Mouse (Mus musculus): ENCODE results near the gene Tlcd1. TPM values are rescaled to one million over a fixed set of nuclear protein-coding genes. Genes with fewer than 3 reads are reported as not detected.
"Not testable (repeated sequence)": the region's sequence is repeated elsewhere in the genome, so short reads cannot be mapped to it uniquely, and the experiment has no call there.

The Tlcd1 gene
- polyA plus RNA-seq, 1 experiment: 78.2 TPM

- DNase-seq: no peak
- peaks cover 4% of the 10 kb centered on the region; the same call in 1 of the 2 replicates for H3K36me3 ChIP-seq (ENCODE audit: control insufficient read depth, insufficient read depth, low read length)
- WGBS: 6% methylated on average over 7 of the region's 7 CpGs
- H3K4me3 ChIP-seq (ENCODE audit: insufficient read depth, low read depth, low read length): peak overlapping the region; percentile 100
- peaks cover 9% of the 10 kb centered on the region; the same call in 1 of the 2 replicates for H3K4me1 ChIP-seq (ENCODE audit: control insufficient read depth, insufficient read depth, low read length)
- no peak overlapping the region for H3K27ac ChIP-seq (ENCODE audit: insufficient read depth, low read depth, low read length)
- TF ChIP-seq POLR2A (IDR thresholded peaks at IDR 0.05; ENCODE audit: low read depth, low read length) (no peak), CTCF (conservative IDR thresholded peaks at IDR 0.05; ENCODE audit: insufficient read depth, insufficient read length, low read depth, low read length) (no peak)
- H3K27me3 ChIP-seq (replicated peaks; ENCODE audit: control insufficient read depth, insufficient read depth, low read length): no peaks in the 10 kb centered on the region
Measured at GRCm38 (mm10) chr11:78182450-78182849, 5.9 kb downstream of the Tlcd1 start.

- WGBS: under 1% methylated on average over 38 of the region's 38 CpGs
- Histone ChIP-seq H3K4me3 (ENCODE audit: insufficient read depth, low read depth, low read length) (peak within 1 kb of the TSS; percentile 100), H3K4me1 (ENCODE audit: control insufficient read depth, insufficient read depth, low read length) (peaks cover 12% of the 10 kb centered on the region; the same call in 1 of the 2 replicates), H3K27ac (ENCODE audit: insufficient read depth, low read depth, low read length) (peak within 1 kb of the TSS; percentile 95), H3K27me3 (replicated peaks; ENCODE audit: control insufficient read depth, insufficient read depth, low read length) (no peaks in the 10 kb centered on the region), H3K36me3 (ENCODE audit: control insufficient read depth, insufficient read depth, low read length) (peaks cover 4% of the 10 kb centered on the region; the same call in 1 of the 2 replicates)
- TF ChIP-seq CTCF (conservative IDR thresholded peaks at IDR 0.05; ENCODE audit: insufficient read depth, insufficient read length, low read depth, low read length): peak; percentile 23; the same call in 1 of the 2 replicates
- peak; percentile 80 for TF ChIP-seq POLR2A (IDR thresholded peaks at IDR 0.05; ENCODE audit: low read depth, low read length)
- DNase-seq: peak; percentile 94
Measured at GRCm38 (mm10) chr11:78182961-78183844, 6.7 kb downstream of the Tlcd1 start, which contains the start of gene Rpl23a. Gene Rpl23a (minus strand): TSS chr11:78183584.

- H3K27ac ChIP-seq (ENCODE audit: insufficient read depth, low read depth, low read length): 0 out of 2 replicates have a peak overlapping the region, but pooled peaks have one; percentile 28
Measured at GRCm38 (mm10) chr11:78183884-78184514, 7.5 kb downstream of the Tlcd1 start.

DNA sequence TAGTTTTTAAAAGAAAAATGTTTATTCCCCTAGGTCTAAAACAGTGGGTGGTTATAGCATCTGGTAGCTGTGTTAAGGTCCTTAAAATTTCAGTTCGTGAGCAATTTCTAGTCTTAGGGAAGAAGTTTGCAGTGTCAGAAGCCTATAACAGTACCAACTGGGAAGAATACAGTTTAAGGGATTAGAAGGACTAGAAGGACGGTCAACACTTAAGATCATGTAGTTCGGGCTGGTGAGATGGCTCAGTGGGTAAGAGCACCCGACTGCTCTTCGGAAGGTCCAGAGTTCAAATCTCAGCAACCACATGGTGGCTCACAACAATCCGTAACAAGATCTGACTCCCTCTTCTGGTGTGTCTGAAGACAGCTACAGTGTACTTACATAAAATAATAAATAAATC is 8.2 kb downstream of the Tlcd1 start:
- WGBS: 78% methylated on average over 6 of the region's 6 CpGs
- not testable (repeated sequence) for H3K27me3 ChIP-seq (replicated peaks; ENCODE audit: control insufficient read depth, insufficient read depth, low read length); H3K36me3 ChIP-seq (ENCODE audit: control insufficient read depth, insufficient read depth, low read length); H3K4me3 ChIP-seq (ENCODE audit: insufficient read depth, low read depth, low read length); H3K27ac ChIP-seq (ENCODE audit: insufficient read depth, low read depth, low read length); H3K4me1 ChIP-seq (ENCODE audit: control insufficient read depth, insufficient read depth, low read length); DNase-seq

More at GRCm38 (mm10) chr11:78183884-78184514, 7.5 kb downstream of the Tlcd1 start:
- H3K4me3 ChIP-seq (ENCODE audit: insufficient read depth, low read depth, low read length): no peak overlapping the region
- peaks cover 12% of the 10 kb centered on the region; the same call in 1 of the 2 replicates for H3K4me1 ChIP-seq (ENCODE audit: control insufficient read depth, insufficient read depth, low read length)
- no peak for DNase-seq
- 49% methylated on average over 10 of the region's 10 CpGs for WGBS
- H3K27me3 ChIP-seq (replicated peaks; ENCODE audit: control insufficient read depth, insufficient read depth, low read length): no peaks in the 10 kb centered on the region
- TF ChIP-seq POLR2A (IDR thresholded peaks at IDR 0.05; ENCODE audit: low read depth, low read length) (no peak), CTCF (conservative IDR thresholded peaks at IDR 0.05; ENCODE audit: insufficient read depth, insufficient read length, low read depth, low read length) (no peak)
- peaks cover 4% of the 10 kb centered on the region; the same call in 1 of the 2 replicates for H3K36me3 ChIP-seq (ENCODE audit: control insufficient read depth, insufficient read depth, low read length)

GRCm38 (mm10) chr11:78188331-78189233 is 12.1 kb downstream of the Tlcd1 start, which contains the start of gene Rab34:
Gene Rab34 (plus strand): TSS chr11:78188430.
- peaks cover 13% of the 10 kb centered on the region for H3K4me1 ChIP-seq (ENCODE audit: control insufficient read depth, insufficient read depth, low read length)
- no peak for TF ChIP-seq CTCF (conservative IDR thresholded peaks at IDR 0.05; ENCODE audit: insufficient read depth, insufficient read length, low read depth, low read length)
- no peak for TF ChIP-seq POLR2A (IDR thresholded peaks at IDR 0.05; ENCODE audit: low read depth, low read length)
- under 1% methylated on average over 78 of the region's 80 CpGs for WGBS
- H3K4me3 ChIP-seq (ENCODE audit: insufficient read depth, low read depth, low read length): peak within 1 kb of the TSS; percentile 87
- DNase-seq: peak; percentile 81
- H3K36me3 ChIP-seq (ENCODE audit: control insufficient read depth, insufficient read depth, low read length): no peaks in the 10 kb centered on the region
- H3K27me3 ChIP-seq (replicated peaks; ENCODE audit: control insufficient read depth, insufficient read depth, low read length): no peaks in the 10 kb centered on the region
- peak within 1 kb of the TSS; percentile 90 for H3K27ac ChIP-seq (ENCODE audit: insufficient read depth, low read depth, low read length)

DNA sequence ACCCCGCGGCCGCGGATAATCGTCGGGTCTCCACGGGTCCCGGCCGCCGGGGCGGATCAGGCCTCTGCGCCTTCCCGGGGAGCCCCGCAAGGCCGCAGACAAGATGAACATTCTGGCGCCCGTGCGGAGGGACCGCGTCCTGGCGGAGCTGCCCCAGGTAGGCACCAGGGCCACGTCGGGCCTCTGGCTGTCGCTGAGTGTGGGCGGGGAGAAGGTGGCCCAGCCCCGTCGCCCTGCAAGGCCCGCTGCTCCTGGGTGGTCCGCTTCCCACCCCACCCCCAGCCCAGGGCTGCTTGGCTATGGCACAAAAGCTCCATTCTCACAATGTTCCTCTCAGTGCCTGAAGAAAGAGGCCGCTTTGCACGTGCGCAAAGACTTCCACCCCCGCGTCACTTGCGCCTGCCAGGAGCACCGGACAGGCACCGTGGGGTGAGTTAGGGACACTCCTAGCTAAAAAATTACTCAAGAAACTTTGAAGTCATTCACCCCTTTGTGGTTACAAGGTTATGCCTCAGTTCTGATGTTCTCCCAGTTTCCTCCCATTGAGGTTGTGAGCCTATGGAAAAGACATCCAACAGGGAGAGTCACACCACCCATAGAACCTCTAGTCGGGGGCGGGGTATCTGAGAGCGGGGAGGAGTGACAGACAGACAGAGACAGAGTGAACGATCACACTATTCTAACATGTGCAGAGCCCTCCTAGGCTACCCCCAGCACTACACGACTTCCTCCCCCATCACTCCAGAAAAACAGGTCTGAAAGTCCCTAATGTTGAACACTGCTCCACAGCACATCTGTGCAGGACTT is 12.9 kb downstream of the Tlcd1 start:
- Histone ChIP-seq H3K4me1 (ENCODE audit: control insufficient read depth, insufficient read depth, low read length) (peaks cover 13% of the 10 kb centered on the region), H3K27me3 (replicated peaks; ENCODE audit: control insufficient read depth, insufficient read depth, low read length) (no peaks in the 10 kb centered on the region), H3K27ac (ENCODE audit: insufficient read depth, low read depth, low read length) (peak overlapping the region; percentile 90), H3K36me3 (ENCODE audit: control insufficient read depth, insufficient read depth, low read length) (no peaks in the 10 kb centered on the region), H3K4me3 (ENCODE audit: insufficient read depth, low read depth, low read length) (peak overlapping the region; percentile 87)
- TF ChIP-seq POLR2A (IDR thresholded peaks at IDR 0.05; ENCODE audit: low read depth, low read length) (peak; percentile 8), CTCF (conservative IDR thresholded peaks at IDR 0.05; ENCODE audit: insufficient read depth, insufficient read length, low read depth, low read length) (no peak)
- peak; percentile 85 for DNase-seq
- 1% methylated on average over 42 of the region's 42 CpGs for WGBS

Data from kidney, adult 2 months (tissue).